Mouse (Mus musculus) hindbrain, embryonic 16.5 days (tissue): Measurements from ENCODE around the gene Zdhhc17. TPM values are rescaled to one million over a fixed set of nuclear protein-coding genes. Genes with fewer than 3 reads are reported as not detected.

ENCODE experiments used
- ATAC-seq: fragments of 200-750 bp; cut with Nextera tagmentation; 2 replicates; pipeline ENCODE4 v1.8.0; 2017; ENCODE audit warnings: moderate TSS enrichment, moderate library complexity
- H3K27ac ChIP-seq: fragments of 300-500 bp; sonication (generic); 2 replicates; pipeline ENCODE4 v1.5.1; 2014; ENCODE audit warnings: low read depth, mild to moderate bottlenecking, control low read depth, low read length, moderate library complexity
- H3K27me3 ChIP-seq: fragments of 300-500 bp; sonication (generic); replicated peaks from 2 replicates; pipeline ENCODE4 v1.6.1; 2014; ENCODE audit warnings: low read length; ENCODE audit not compliant: control insufficient read depth, insufficient read depth
- H3K36me3 ChIP-seq: fragments of 300-500 bp; sonication (generic); 2 replicates; pipeline ENCODE4 v1.6.1; 2014; ENCODE audit warnings: mild to moderate bottlenecking, low read length, moderate library complexity, mixed read lengths; ENCODE audit not compliant: control insufficient read depth, insufficient read depth
- H3K4me1 ChIP-seq: fragments of 300-500 bp; sonication (generic); 2 replicates; pipeline ENCODE4 v1.6.1; 2014; ENCODE audit warnings: low read depth, low read length; ENCODE audit not compliant: control insufficient read depth, insufficient read depth
- H3K4me2 ChIP-seq: fragments of 300-500 bp; sonication (generic); 2 replicates; pipeline ENCODE4 v1.6.1; 2014; ENCODE audit warnings: mild to moderate bottlenecking, low read length, control low read depth, moderate library complexity
- H3K4me3 ChIP-seq: fragments of 300-500 bp; sonication (generic); 2 replicates; pipeline ENCODE4 v1.5.1; 2014; ENCODE audit warnings: mild to moderate bottlenecking, low read length, control low read depth, moderate library complexity
- H3K9ac ChIP-seq: fragments of 300-500 bp; sonication (generic); 2 replicates; pipeline ENCODE4 v1.6.1; 2014; ENCODE audit warnings: low read depth, mild to moderate bottlenecking, control low read depth, low read length, moderate library complexity
- H3K9me3 ChIP-seq: fragments of 300-500 bp; sonication (generic); 2 replicates; pipeline ENCODE4 v1.6.1; 2014; ENCODE audit warnings: mild to moderate bottlenecking, low read length, moderate library complexity; ENCODE audit not compliant: control insufficient read depth
- WGBS: fragments of 180-500 bp; shearing (Covaris S2); extraction: QIAGEN DNeasy Blood & Tissue Kit; methylation state at CpG from one replicate; pipeline ENCODE4 v1.1.7; 2014; 5-methylcytosine and 5-hydroxymethylcytosine counted together
- polyA plus RNA-seq: library from polyadenylated mRNA; unstranded; fragments of >200 nt; fragmentation: Nextera tagmentation; extraction: Ambion mirVana; gene quantifications from 2 replicates; pipeline ENCODE4 v1.2.1, GENCODE M21; 2015

Gene Zdhhc17
- polyA plus RNA-seq, 1 experiment from 2014 or later, result 51.2 TPM

DNA sequence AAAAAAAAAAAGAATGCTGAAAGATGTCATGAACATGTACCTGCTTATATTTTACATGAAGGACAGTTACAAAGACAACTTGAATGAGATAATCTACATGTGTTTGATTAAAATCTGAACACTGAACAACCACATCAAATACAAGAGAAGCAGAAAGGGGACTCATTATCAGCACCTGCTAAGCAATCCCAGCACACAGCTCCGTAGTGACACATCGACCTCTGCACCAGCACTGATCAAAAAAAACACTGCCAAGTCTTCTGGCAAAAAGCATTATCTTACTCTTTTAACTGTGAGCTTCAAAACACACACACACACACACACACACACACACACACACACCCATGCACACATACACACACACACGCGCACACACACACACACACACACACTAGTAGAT lies 58.2 kb downstream of the Zdhhc17 start:
- no peak overlapping the region for H3K4me2 ChIP-seq
- no peak overlapping the region for H3K9ac ChIP-seq
- no peak for ATAC-seq
- no peak overlapping the region for H3K27ac ChIP-seq
- WGBS, result 90% methylated on average over 4 of the region's 4 CpGs
- H3K4me1 ChIP-seq, result no peaks in the 10 kb centered on the region
- no peak overlapping the region for H3K4me3 ChIP-seq
- no peaks in the 10 kb centered on the region for H3K9me3 ChIP-seq
- H3K27me3 ChIP-seq, result no peaks in the 10 kb centered on the region
- peaks cover 16% of the 10 kb centered on the region for H3K36me3 ChIP-seq

DNA sequence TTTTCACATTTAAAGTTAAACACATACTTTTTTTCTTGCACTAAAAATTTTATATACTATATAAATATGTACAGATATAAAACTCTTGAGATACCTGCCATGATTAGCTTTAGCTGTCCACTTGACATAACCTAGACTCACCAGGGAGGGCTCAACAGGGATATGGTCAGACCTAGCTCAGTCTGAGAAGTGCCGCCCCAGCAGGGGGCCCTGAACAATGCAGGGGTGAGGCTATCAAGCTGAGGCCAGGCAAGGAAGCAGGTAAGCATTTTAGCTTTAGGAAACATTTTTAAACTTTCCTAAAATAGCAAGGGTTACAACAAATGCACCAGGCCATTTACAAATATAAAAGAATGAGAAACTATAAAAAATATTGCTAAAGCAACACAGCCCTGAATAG lies 58.8 kb downstream of the Zdhhc17 start:
- Histone ChIP-seq H3K27ac (no peak overlapping the region), H3K9me3 (no peaks in the 10 kb centered on the region), H3K4me1 (no peaks in the 10 kb centered on the region), H3K27me3 (no peaks in the 10 kb centered on the region), H3K4me3 (no peak overlapping the region), H3K9ac (no peak overlapping the region), H3K36me3 (peaks cover 17% of the 10 kb centered on the region), H3K4me2 (no peak overlapping the region)
- no peak for ATAC-seq
- WGBS, result 97% methylated on average over 1 of the region's 1 CpGs

DNA sequence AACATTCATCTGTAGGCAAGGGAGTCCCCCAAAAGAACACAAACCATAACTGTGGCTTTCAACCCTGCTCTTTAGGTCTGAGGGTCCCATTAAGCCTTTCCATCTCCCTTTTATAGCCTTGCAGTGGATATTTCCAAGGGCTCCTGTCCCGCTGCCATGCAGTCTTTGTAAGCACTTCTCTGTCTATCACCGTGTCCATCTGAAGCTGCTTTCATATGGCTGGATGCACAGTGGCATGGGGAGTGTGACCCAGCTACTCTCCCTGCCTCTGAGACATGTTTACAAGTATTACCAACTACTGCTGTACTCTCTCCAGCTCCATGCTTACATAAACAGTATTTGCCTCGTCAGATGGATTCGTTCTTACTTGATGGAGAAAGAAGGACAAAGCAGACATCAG lies 62.4 kb downstream of the Zdhhc17 start:
- 82% methylated on average over 4 of the region's 4 CpGs for WGBS
- H3K4me2 ChIP-seq, result no peak overlapping the region
- no peak overlapping the region for H3K9ac ChIP-seq
- H3K27me3 ChIP-seq, result no peaks in the 10 kb centered on the region
- H3K4me3 ChIP-seq, result no peak overlapping the region
- H3K9me3 ChIP-seq, result no peaks in the 10 kb centered on the region
- no peak for ATAC-seq
- no peaks in the 10 kb centered on the region for H3K4me1 ChIP-seq
- no peak overlapping the region for H3K27ac ChIP-seq
- H3K36me3 ChIP-seq, result peaks cover 18% of the 10 kb centered on the region

DNA sequence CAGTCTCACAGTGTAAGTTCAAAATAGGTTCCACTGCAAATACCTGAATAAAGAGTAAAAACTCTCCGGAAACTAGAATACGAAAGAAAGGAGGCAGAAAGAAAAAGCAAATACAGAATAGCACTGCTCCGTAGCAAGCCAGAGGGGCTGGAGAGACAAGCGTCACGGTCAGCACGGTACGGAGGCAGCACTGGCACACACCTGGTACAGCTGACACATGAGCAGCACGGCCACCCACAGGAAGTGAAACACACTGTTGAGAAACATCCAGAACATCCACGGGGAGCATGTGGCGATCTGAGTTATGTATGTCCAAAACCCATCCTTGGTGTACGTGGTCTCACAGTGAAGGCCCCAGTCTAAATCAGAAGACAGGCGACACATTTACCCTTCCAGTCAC lies 64.0 kb downstream of the Zdhhc17 start:
- Histone ChIP-seq H3K4me2 (no peak overlapping the region), H3K27ac (no peak overlapping the region), H3K9ac (no peak overlapping the region), H3K27me3 (no peaks in the 10 kb centered on the region), H3K4me3 (no peak overlapping the region), H3K9me3 (no peaks in the 10 kb centered on the region), H3K36me3 (peaks cover 20% of the 10 kb centered on the region), H3K4me1 (no peaks in the 10 kb centered on the region)
- WGBS, result 85% methylated on average over 12 of the region's 12 CpGs
- no peak for ATAC-seq

DNA sequence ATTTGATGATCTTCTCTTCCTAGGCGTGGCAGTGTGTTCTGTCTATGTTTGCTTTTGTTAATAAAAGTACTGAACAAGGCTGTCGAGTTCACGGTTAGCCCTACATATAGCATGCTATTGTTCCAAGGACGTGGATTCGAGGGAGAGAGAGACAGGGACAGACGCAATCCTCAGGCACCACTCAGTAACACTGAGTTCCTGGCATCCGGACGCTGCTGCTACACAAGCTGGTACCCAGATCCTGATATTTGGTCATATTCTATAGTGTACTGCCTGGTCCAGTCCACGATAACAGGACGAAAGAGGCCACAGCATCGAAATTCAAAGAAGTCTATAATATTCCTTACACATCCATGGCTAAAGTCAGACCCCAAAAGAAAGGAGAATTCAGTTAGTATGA lies 65.8 kb downstream of the Zdhhc17 start:
- Histone ChIP-seq H3K4me1 (0 out of 2 replicates have a peak, but pooled peaks cover under 1% of the 10 kb centered on the region), H3K36me3 (peaks cover 21% of the 10 kb centered on the region), H3K27ac (no peak overlapping the region), H3K9ac (no peak overlapping the region), H3K9me3 (no peaks in the 10 kb centered on the region), H3K4me3 (no peak overlapping the region), H3K4me2 (no peak overlapping the region), H3K27me3 (no peaks in the 10 kb centered on the region)
- 92% methylated on average over 11 of the region's 11 CpGs for WGBS
- no peak for ATAC-seq

DNA sequence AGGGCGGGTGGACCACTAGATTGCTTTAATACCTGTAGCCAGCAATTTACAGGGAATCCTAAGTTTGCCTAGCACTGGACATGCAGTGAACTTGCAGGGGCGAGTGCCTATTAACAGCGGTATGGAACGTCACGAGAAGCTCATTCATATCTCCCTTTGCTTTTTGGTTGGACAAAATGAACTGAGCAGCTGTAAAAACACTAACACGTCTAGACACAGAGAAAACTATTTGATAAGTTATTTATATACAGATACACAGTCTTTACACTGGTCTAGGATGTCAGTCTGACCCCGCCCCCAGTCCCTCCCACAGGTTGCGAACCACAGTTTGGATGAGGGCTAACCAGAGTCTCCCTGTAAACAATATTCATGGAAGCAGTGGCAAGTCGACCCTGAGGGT lies 67.1 kb downstream of the Zdhhc17 start:
- no peak overlapping the region for H3K9ac ChIP-seq
- H3K4me3 ChIP-seq, result no peak overlapping the region
- no peaks in the 10 kb centered on the region for H3K9me3 ChIP-seq
- H3K36me3 ChIP-seq, result peaks cover 25% of the 10 kb centered on the region
- H3K4me1 ChIP-seq, result peaks cover 4% of the 10 kb centered on the region; the same call in 1 of the 2 replicates
- no peak overlapping the region for H3K27ac ChIP-seq
- 92% methylated on average over 9 of the region's 9 CpGs for WGBS
- no peak overlapping the region for H3K4me2 ChIP-seq
- no peak for ATAC-seq
- H3K27me3 ChIP-seq, result no peaks in the 10 kb centered on the region

DNA sequence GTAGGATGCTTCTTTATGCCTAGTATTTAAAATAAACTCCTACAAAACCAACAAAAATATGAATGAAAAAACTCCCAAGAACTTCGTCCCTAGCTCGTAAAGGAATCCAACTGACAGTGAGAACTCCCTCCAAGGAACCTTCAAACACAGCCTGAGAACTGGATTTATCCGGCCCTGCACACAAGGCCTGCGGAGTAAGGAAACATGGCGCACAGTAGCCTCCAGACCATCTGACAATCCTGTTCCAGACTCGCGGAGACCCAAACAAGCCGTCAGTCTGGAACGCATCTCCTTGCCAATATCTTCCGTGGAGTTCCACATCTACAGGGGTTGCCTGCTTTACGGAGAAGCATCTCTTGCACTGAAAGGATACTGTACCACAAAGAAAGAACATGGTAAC lies 68.0 kb downstream of the Zdhhc17 start:
- no peak overlapping the region for H3K9ac ChIP-seq
- H3K36me3 ChIP-seq, result peaks cover 19% of the 10 kb centered on the region
- H3K27me3 ChIP-seq, result no peaks in the 10 kb centered on the region
- no peak for ATAC-seq
- 92% methylated on average over 11 of the region's 11 CpGs for WGBS
- H3K4me3 ChIP-seq, result no peak overlapping the region
- H3K27ac ChIP-seq, result no peak overlapping the region
- H3K9me3 ChIP-seq, result no peaks in the 10 kb centered on the region
- H3K4me1 ChIP-seq, result peaks cover 4% of the 10 kb centered on the region; the same call in 1 of the 2 replicates
- H3K4me2 ChIP-seq, result no peak overlapping the region

DNA sequence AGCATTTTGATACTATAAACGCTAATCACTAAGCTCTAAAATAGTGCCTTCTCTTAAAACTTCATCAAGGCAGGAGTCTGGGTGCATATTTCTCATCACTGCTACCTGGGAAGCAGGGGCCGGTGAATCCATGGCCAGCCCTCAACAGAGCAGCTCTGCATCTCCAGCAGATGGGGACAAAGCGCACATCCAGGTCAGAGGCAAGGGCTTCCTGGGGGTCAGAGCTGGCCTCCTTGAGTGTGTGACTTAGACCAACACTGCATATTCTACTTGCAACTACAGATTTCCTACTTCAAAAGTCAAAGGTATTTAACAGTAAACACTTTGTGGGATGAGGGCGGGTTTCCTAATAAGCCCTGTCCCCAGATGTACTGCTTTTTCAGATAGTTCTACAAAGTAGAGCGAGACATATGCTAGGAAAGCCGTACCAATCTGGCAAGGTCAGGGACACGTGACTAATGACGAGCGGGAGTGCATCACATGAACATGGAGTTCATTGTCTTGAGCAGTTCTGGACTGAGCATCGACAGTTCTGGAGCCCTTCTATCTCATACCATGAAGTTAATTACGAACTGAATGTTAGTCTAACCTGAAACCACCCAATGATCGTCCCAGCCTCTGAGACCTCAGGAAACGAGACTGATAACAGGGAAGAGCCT lies 69.1 kb downstream of the Zdhhc17 start:
- Histone ChIP-seq H3K27ac (no peak overlapping the region), H3K4me3 (no peak overlapping the region), H3K9ac (no peak overlapping the region), H3K27me3 (no peaks in the 10 kb centered on the region), H3K9me3 (no peaks in the 10 kb centered on the region), H3K4me2 (no peak overlapping the region), H3K36me3 (peaks cover 16% of the 10 kb centered on the region), H3K4me1 (peaks cover 4% of the 10 kb centered on the region; the same call in 1 of the 2 replicates)
- ATAC-seq, result no peak
- 86% methylated on average over 13 of the region's 13 CpGs for WGBS

DNA sequence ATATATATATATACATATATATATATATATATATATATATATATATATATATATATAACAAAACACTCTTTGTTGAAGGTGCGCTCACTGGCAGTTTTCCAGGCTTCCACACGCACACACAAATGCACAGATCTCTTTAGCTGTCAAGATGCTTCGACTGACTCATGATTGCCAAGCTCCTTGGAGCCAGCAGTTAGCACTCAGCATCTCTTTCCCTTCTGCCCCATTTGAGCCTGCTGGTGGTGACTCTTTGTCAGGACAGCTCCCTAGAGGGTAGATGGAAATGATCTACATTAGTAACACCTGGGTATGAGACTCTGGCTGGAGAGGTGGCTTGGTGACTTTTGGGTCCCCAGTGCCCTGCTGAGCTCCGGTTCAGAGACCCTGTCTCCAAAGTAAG lies 70.2 kb downstream of the Zdhhc17 start:
- Histone ChIP-seq H3K9me3 (no peaks in the 10 kb centered on the region), H3K27ac (0 out of 2 replicates have a peak overlapping the region, but pooled peaks have one; percentile 44), H3K36me3 (peaks cover 16% of the 10 kb centered on the region), H3K4me2 (no peak overlapping the region), H3K4me1 (peaks cover 4% of the 10 kb centered on the region; the same call in 1 of the 2 replicates), H3K9ac (no peak overlapping the region), H3K4me3 (no peak overlapping the region), H3K27me3 (no peaks in the 10 kb centered on the region)
- 64% methylated on average over 4 of the region's 4 CpGs for WGBS
- no peak for ATAC-seq
